Mouse (Mus musculus) liver, adult 2 months (tissue): ENCODE measurements around the gene Dmap1. TPM values are rescaled to one million over a fixed set of nuclear protein-coding genes. Genes with fewer than 3 reads are reported as not detected.

Source experiments
- DNase-seq: peaks from one replicate; pipeline ENCODE4 v3.0.0-alpha.2; 2011; ENCODE audit warnings: low read depth, low spot score; ENCODE audit errors: extremely low read depth
- H3K27ac ChIP-seq: fragments of 200-500 bp; replicated peaks from 2 replicates; pipeline ENCODE4 v1.5.1; 2012; ENCODE audit warnings: low read depth, mild to moderate bottlenecking, control low read depth, inconsistent platforms, low read length; ENCODE audit not compliant: insufficient read depth
- H3K27me3 ChIP-seq: fragments of 200-500 bp; 2 replicates; pipeline ENCODE4 v1.6.1; 2012; ENCODE audit warnings: mild to moderate bottlenecking, moderate library complexity, low read length, inconsistent platforms; ENCODE audit not compliant: control insufficient read depth, insufficient read depth
- H3K36me3 ChIP-seq: fragments of 200-500 bp; 2 replicates; pipeline ENCODE4 v1.6.1; 2012; ENCODE audit warnings: low read length, inconsistent platforms; ENCODE audit not compliant: control insufficient read depth, insufficient read depth
- H3K4me1 ChIP-seq: fragments of 200-500 bp; 2 replicates; pipeline ENCODE4 v1.6.1; 2011; ENCODE audit warnings: low read length; ENCODE audit not compliant: control insufficient read depth, insufficient read depth
- H3K4me3 ChIP-seq: fragments of 200-500 bp; 2 replicates; pipeline ENCODE4 v1.5.1; 2011; ENCODE audit warnings: low read depth, mild to moderate bottlenecking, control low read depth, low read length, moderate library complexity; ENCODE audit not compliant: insufficient read depth
- H3K79me2 ChIP-seq: fragments of 200-500 bp; 2 replicates; pipeline ENCODE4 v1.6.1; 2012; ENCODE audit warnings: inconsistent platforms, mild to moderate bottlenecking, low read length, moderate library complexity; ENCODE audit not compliant: control insufficient read depth, insufficient read depth
- H3K9ac ChIP-seq: fragments of 200-500 bp; 2 replicates; pipeline ENCODE4 v1.6.1; 2012; ENCODE audit warnings: low read depth, mild to moderate bottlenecking, control low read depth, inconsistent platforms, low read length
- CTCF ChIP-seq: fragments of 200-500 bp; IDR thresholded peaks from 2 replicates; pipeline ENCODE4 v1.5.1; 2011; ENCODE audit warnings: low read depth, low read length, control low read depth
- POLR2A ChIP-seq: fragments of 200-500 bp; IDR thresholded peaks from 2 replicates; pipeline ENCODE4 v1.6.1; 2011; ENCODE audit warnings: low read length, control low read depth; ENCODE audit not compliant: insufficient read depth; ENCODE audit errors: extremely low read depth
- WGBS: fragments of 180-500 bp; shearing (Covaris S2); methylation state at CpG from one replicate; pipeline ENCODE4 v1.1.7; 2018; 5-methylcytosine and 5-hydroxymethylcytosine counted together
- polyA plus RNA-seq: library from polyadenylated mRNA; depleted of rRNA; stranded (reverse); fragments of >200 nt; gene quantifications from 2 replicates; pipeline ENCODE4 v1.2.3, GENCODE M21; 2012
- total RNA-seq: library from RNA; depleted of rRNA; stranded (reverse); fragments of >200 nt; gene quantifications from 2 replicates; pipeline ENCODE4 v1.2.3, GENCODE M21; 2014

Gene Dmap1
- total and polyA plus RNA-seq, 2 experiments: 13.3 to 16.8 TPM

DNA sequence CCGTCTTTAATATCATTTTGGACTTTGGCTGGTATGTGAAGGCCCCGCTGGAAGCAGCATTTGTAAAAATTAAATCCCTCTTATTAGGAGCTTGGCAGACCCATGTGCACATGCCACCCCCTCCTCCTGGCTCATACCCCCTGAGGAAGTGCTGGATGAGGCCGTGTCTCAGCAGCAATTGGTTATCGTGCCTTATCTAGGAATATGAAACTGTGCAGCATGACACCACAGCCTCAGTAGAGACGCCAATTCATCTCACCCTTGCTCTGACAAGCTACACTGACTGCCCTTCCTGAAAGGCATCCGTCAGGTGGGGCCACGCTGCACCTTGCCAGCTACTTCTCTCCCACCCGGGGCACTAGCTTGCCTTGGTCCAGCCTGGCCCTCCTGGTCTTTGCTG, 35.6 kb downstream of the Dmap1 start:
- Histone ChIP-seq H3K9ac (no peak overlapping the region), H3K27me3 (no peaks in the 10 kb centered on the region), H3K4me1 (no peaks in the 10 kb centered on the region), H3K79me2 (no peaks in the 10 kb centered on the region), H3K4me3 (no peak overlapping the region), H3K36me3 (no peaks in the 10 kb centered on the region), H3K27ac (no peak overlapping the region)
- TF ChIP-seq CTCF (no peak), POLR2A (no peak)
- DNase-seq: no peak
- WGBS: 88% methylated on average over 8 of the region's 8 CpGs

DNA sequence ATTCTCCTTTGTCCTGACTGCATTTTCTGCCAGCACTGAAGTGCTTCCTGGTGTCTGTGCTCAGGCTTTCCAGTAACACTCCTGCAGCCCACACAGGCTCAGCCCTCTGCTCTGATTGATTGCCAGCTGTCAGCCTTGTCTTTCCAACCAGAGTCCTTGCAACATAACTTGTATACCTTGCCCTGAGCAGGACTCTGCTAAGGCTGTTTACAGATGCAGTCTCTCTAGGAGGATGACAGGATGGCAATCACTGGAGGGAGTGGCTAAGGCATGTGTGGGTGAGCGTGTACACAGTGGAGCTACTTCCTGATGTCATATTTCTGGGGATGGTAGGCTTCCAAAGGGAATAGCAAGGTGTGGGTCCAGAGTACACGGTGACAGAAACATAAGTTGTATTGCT, 36.2 kb downstream of the Dmap1 start:
- Histone ChIP-seq H3K79me2 (no peaks in the 10 kb centered on the region), H3K4me3 (no peak overlapping the region), H3K4me1 (no peaks in the 10 kb centered on the region), H3K36me3 (peaks cover 2% of the 10 kb centered on the region; the same call in 1 of the 2 replicates), H3K27me3 (no peaks in the 10 kb centered on the region), H3K9ac (no peak overlapping the region), H3K27ac (no peak overlapping the region)
- DNase-seq: no peak
- no peak for TF ChIP-seq POLR2A
- no peak for TF ChIP-seq CTCF
- WGBS: 85% methylated on average over 2 of the region's 2 CpGs

DNA sequence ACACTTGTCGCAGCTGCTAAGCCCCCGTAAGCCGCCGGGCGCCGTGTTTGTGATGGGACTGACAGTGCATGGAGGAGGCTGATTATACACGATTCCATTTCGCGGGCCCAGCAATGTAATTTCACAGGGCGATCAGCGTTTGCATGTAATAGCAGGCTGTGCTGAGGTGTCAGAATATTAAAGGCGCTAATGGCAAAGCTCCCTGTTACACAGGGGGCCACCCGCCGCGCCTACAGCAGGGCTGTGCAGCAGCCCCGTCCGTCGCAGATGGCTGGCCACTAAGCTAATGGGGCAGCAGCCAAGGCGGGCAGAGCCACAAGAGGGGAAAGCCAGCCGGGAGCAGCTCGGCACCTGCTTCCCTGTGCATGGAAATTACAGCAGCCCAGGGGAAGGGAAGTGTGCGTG, 37.0 kb downstream of the Dmap1 start:
- TF ChIP-seq POLR2A: no peak
- TF ChIP-seq CTCF: no peak
- Histone ChIP-seq H3K27me3 (no peaks in the 10 kb centered on the region), H3K4me3 (no peak overlapping the region), H3K36me3 (peaks cover 2% of the 10 kb centered on the region; the same call in 1 of the 2 replicates), H3K4me1 (no peaks in the 10 kb centered on the region), H3K9ac (no peak overlapping the region), H3K79me2 (no peaks in the 10 kb centered on the region), H3K27ac (no peak overlapping the region)
- DNase-seq: no peak
- WGBS: 90% methylated on average over 22 of the region's 22 CpGs

DNA sequence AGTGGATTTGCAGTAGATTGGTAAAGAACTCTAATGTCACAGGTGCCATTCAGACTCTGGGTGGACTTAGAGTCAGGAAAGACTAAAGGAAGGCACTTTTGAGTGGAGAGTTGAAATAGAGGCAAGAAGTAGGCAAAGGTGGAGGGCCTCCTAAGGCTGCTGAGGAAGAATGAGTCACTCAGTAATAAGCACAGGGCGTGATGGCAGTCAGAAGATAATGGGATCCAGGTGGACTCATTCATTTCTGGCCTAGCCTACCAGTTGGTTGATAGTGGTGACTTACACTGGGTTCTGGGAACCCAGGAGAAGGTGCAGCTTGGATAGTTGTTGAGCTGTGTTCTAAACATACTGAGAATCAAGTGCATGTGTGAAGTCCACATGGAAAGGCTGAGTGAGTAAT, 40.3 kb downstream of the Dmap1 start:
- DNase-seq: no peak
- Histone ChIP-seq H3K4me3 (no peak overlapping the region), H3K9ac (no peak overlapping the region), H3K27ac (no peak overlapping the region), H3K79me2 (no peaks in the 10 kb centered on the region), H3K27me3 (no peaks in the 10 kb centered on the region), H3K36me3 (peaks cover 2% of the 10 kb centered on the region; the same call in 1 of the 2 replicates), H3K4me1 (no peaks in the 10 kb centered on the region)
- WGBS: 96% methylated on average over 1 of the region's 1 CpGs
- TF ChIP-seq CTCF (no peak), POLR2A (no peak)

DNA sequence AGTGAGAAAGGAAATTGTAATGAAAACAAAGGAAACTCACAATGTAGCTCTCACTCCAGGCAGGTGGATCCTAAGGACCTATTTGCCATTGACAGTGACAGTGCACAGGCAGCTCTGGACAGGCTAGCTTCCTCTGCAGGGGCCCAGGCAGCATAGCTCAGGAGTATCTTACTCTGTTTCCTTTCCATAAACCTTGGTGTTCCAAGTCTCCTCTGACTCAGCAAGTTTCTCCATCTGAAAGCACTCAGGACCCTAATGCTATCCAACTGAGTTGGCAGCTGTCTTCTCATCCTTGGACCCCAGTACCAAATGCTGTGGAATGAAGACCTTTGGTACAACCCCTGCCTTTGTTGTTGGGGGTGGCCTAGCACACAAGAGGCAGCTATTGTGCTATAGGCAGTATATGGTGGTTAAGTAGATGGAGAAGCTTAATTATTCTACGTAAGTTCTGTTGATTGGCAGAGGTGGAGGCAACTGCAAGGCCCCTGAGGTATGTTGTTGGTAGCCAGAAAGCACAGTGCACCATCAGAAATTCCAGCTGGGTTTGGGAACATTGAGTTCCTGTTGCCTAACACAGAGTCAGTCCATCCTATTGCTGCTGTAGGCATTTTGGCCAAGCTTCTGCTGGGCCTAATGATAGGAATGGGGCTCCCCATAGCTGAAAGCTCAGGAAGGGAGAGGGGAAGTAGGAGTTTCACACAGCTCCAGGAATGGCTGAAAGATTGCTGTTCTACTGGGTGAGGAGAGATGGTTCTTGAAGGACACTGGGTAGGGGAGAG, 41.0 kb downstream of the Dmap1 start:
- no peak for DNase-seq
- TF ChIP-seq POLR2A (no peak), CTCF (no peak)
- no peak overlapping the region for H3K4me3 ChIP-seq
- H3K79me2 ChIP-seq: no peaks in the 10 kb centered on the region
- WGBS: 97% methylated on average over 1 of the region's 1 CpGs
- H3K27ac ChIP-seq: no peak overlapping the region
- H3K4me1 ChIP-seq: no peaks in the 10 kb centered on the region
- peaks cover 2% of the 10 kb centered on the region; the same call in 1 of the 2 replicates for H3K36me3 ChIP-seq
- no peaks in the 10 kb centered on the region for H3K27me3 ChIP-seq
- no peak overlapping the region for H3K9ac ChIP-seq

DNA sequence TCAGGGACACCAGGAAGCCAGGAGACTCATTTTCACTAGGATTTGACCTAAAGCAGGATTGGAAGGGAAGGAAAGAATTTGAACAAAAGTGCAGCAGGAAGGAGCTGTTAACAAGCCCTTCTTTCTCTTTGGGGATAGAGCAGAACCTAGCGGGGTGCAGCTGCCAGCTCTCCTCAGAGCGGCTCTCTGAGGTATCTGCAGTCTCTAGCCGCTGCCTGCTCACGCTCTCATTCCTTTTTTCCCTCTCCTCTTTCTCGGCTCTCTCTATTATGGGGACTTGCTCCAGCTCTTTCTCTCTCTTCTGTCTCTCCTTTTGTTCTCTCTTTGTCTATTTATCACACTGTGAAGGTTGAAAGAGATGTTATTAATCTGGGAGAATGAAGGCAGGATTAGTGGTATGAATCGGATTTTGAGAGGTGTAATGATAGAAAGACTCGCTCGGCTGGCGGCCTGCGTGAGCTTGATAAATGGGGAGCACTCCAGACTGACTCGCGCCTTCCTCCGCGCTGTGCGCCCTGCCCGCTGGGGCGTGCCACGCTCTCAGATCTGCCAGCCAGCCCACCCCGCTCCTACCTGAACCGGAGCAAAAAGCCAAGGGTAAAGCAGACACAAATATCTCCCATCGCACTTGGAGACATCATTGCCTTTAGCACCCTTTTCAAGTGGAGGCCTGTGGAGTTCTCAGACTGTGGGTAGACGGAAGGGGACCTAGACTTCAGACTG, 45.0 kb downstream of the Dmap1 start:
- TF ChIP-seq POLR2A (no peak), CTCF (no peak)
- H3K4me3 ChIP-seq: no peak overlapping the region
- DNase-seq: no peak
- H3K27ac ChIP-seq: no peak overlapping the region
- no peaks in the 10 kb centered on the region for H3K4me1 ChIP-seq
- no peak overlapping the region for H3K9ac ChIP-seq
- WGBS: 94% methylated on average over 22 of the region's 22 CpGs
- no peaks in the 10 kb centered on the region for H3K79me2 ChIP-seq
- no peaks in the 10 kb centered on the region for H3K27me3 ChIP-seq
- H3K36me3 ChIP-seq: peaks cover 2% of the 10 kb centered on the region; the same call in 1 of the 2 replicates
